Mouse (Mus musculus) liver, embryonic 14.5 days (tissue): ENCODE results near the gene Stx5a.

Experiments used
- CTCF ChIP-seq: IDR thresholded peaks from 2 replicates; pipeline ENCODE4 v1.5.1; 2016; ENCODE audit warnings: antibody characterized with exemption, low read depth, control low read depth
- EP300 ChIP-seq: IDR thresholded peaks from 2 replicates; pipeline ENCODE4 v1.6.1; 2016; ENCODE audit warnings: antibody characterized with exemption, low read depth

DNA sequence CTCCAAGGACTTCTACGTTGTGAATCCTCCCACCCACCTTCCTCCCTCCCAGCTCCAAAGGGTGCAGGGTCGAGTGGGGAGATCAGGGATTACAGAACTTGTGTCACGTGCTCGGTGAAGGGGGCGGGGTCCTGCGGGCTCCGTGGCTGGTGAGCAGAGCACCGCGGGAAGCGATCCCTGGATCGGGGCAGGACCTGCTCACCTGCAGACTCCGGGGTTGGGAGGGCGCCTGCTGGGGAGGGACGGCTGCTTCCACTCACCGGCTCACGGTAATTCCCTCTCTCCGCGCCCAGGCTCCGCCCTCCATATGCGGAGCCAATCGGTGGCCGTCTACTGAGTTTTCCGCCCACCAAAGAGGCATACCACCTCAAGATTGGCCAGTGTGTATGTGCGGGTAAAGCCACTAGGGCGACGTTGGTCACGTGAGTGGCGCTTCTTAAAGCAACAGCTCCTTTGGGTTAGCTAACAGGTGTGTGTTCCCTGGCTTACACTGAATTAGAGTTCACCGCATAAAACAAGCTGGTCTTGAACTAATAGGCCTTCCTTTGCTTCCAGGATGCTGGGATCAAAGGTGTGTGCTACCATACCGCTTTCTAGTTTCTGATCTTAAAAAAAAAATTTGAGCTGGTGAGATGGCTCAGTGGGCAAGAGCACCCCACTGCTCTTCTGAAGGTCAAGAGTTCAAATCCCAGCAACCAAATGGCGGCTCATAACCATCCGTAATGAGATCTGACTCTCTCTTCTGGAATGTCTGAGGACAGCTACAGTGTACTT lies 45.0 kb downstream of the Stx5a start, which contains the start of gene Taf6l:
- TF ChIP-seq EP300 (no peak), CTCF (peak; percentile 51)
